Mouse (Mus musculus): ENCODE data around the gene Mei4. TPM values are rescaled to one million over a fixed set of nuclear protein-coding genes. Genes with fewer than 3 reads are reported as not detected.

Mei4 gene
- polyA plus RNA-seq, 1 experiment from 2014 or later: 1.1 TPM

- WGBS: 88% methylated on average over 1 of the region's 1 CpGs
- Histone ChIP-seq H3K27me3 (no peaks in the 10 kb centered on the region), H3K9me3 (no peaks in the 10 kb centered on the region), H3K4me2 (no peak overlapping the region), H3K36me3 (replicated peaks) (no peaks in the 10 kb centered on the region), H3K27ac (no peak overlapping the region), H3K9ac (no peak overlapping the region), H3K4me1 (no peaks in the 10 kb centered on the region), H3K4me3 (replicated peaks) (no peak overlapping the region)
- ATAC-seq (ENCODE audit: low FRiP score): no peak
Observed at GRCm38 (mm10) chr9:82217976-82218375, 354.5 kb downstream of the Mei4 start.

GRCm38 (mm10) chr9:82247695-82248445 is 384.4 kb downstream of the Mei4 start:
- Histone ChIP-seq H3K36me3 (replicated peaks) (no peaks in the 10 kb centered on the region), H3K27me3 (no peaks in the 10 kb centered on the region), H3K4me3 (replicated peaks) (no peak overlapping the region), H3K4me1 (no peaks in the 10 kb centered on the region), H3K4me2 (no peak overlapping the region), H3K9ac (no peak overlapping the region), H3K27ac (no peak overlapping the region), H3K9me3 (no peaks in the 10 kb centered on the region)
- no peak for ATAC-seq (ENCODE audit: low FRiP score)
- 85% methylated on average over 7 of the region's 7 CpGs for WGBS

Other genes with a start within 250 kb of the Mei4 start
- gene Htr1b, start 229.8 kb upstream of the Mei4 start, polyA plus RNA-seq (2016; fragmentation: Nextera tagmentation; extraction: Ambion mirVana): 0.44 and 0.54 TPM in 2 replicates